Mouse (Mus musculus): ENCODE data around the gene Ubqln4. TPM values are rescaled to one million over a fixed set of nuclear protein-coding genes. Genes with fewer than 3 reads are reported as not detected.

Ubqln4 gene
- polyA plus RNA-seq, 1 experiment from 2014 or later: 89.2 TPM

- H3K9me3 ChIP-seq (ENCODE audit: control insufficient read depth, low read length): no peaks in the 10 kb centered on the region
- no peak overlapping the region for H3K4me3 ChIP-seq (ENCODE audit: low read depth, low read length)
- H3K36me3 ChIP-seq (ENCODE audit: control insufficient read depth, insufficient read depth, low read length): peaks cover 3% of the 10 kb centered on the region; the same call in 1 of the 2 replicates
- H3K9ac ChIP-seq (ENCODE audit: low read length): no peak overlapping the region
- no peaks in the 10 kb centered on the region for H3K27me3 ChIP-seq (ENCODE audit: control insufficient read depth, insufficient read depth, low read length)
- H3K4me2 ChIP-seq (ENCODE audit: low read depth, low read length, severe bottlenecking): no peak overlapping the region
- WGBS: 78% methylated on average over 5 of the region's 5 CpGs
- no peak for ATAC-seq (replicated peaks; ENCODE audit: low FRiP score)
- no peak overlapping the region for H3K27ac ChIP-seq (ENCODE audit: low read depth, low read length)
- no peak for DNase-seq (ENCODE audit: low spot score)
- H3K4me1 ChIP-seq (replicated peaks; ENCODE audit: control insufficient read depth, insufficient read depth, low read length): peaks cover 8% of the 10 kb centered on the region; the same call in 1 of the 2 replicates
Measured at GRCm38 (mm10) chr3:88543651-88544410, 9.7 kb upstream of the Ubqln4 start.

- Histone ChIP-seq H3K4me2 (ENCODE audit: low read depth, low read length, severe bottlenecking) (no peak overlapping the region), H3K27ac (ENCODE audit: low read depth, low read length) (no peak overlapping the region), H3K36me3 (ENCODE audit: control insufficient read depth, insufficient read depth, low read length) (peaks cover 3% of the 10 kb centered on the region; the same call in 1 of the 2 replicates), H3K4me1 (replicated peaks; ENCODE audit: control insufficient read depth, insufficient read depth, low read length) (peaks cover 7% of the 10 kb centered on the region; the same call in 1 of the 2 replicates), H3K9me3 (ENCODE audit: control insufficient read depth, low read length) (no peaks in the 10 kb centered on the region), H3K9ac (ENCODE audit: low read length) (no peak overlapping the region), H3K27me3 (ENCODE audit: control insufficient read depth, insufficient read depth, low read length) (no peaks in the 10 kb centered on the region), H3K4me3 (ENCODE audit: low read depth, low read length) (no peak overlapping the region)
- no peak for ATAC-seq (replicated peaks; ENCODE audit: low FRiP score)
- 29% methylated on average over 5 of the region's 5 CpGs for WGBS
- peak; percentile 65 for DNase-seq (ENCODE audit: low spot score)
Measured at GRCm38 (mm10) chr3:88544514-88544913, 9.0 kb upstream of the Ubqln4 start.

GRCm38 (mm10) chr3:88544955-88545591 lies 8.5 kb upstream of the Ubqln4 start:
- ATAC-seq (replicated peaks; ENCODE audit: low FRiP score) (no peak), DNase-seq (ENCODE audit: low spot score) (no peak)
- H3K36me3 ChIP-seq (ENCODE audit: control insufficient read depth, insufficient read depth, low read length): peaks cover 3% of the 10 kb centered on the region; the same call in 1 of the 2 replicates
- 65% methylated on average over 20 of the region's 20 CpGs for whole genome bisulfite sequencing
- no peaks in the 10 kb centered on the region for H3K9me3 ChIP-seq (ENCODE audit: control insufficient read depth, low read length)
- no peak overlapping the region for H3K27ac ChIP-seq (ENCODE audit: low read depth, low read length)
- H3K4me1 ChIP-seq (replicated peaks; ENCODE audit: control insufficient read depth, insufficient read depth, low read length): peaks cover 3% of the 10 kb centered on the region; the same call in 1 of the 2 replicates
- H3K9ac ChIP-seq (ENCODE audit: low read length): 0 out of 2 replicates have a peak overlapping the region, but pooled peaks have one; percentile 27
- no peak overlapping the region for H3K4me2 ChIP-seq (ENCODE audit: low read depth, low read length, severe bottlenecking)
- no peak overlapping the region for H3K4me3 ChIP-seq (ENCODE audit: low read depth, low read length)
- H3K27me3 ChIP-seq (ENCODE audit: control insufficient read depth, insufficient read depth, low read length): no peaks in the 10 kb centered on the region

GRCm38 (mm10) chr3:88546674-88547418 lies 6.7 kb upstream of the Ubqln4 start:
- DNase-seq (ENCODE audit: low spot score) (peak; percentile 47), ATAC-seq (replicated peaks; ENCODE audit: low FRiP score) (no peak)
- Histone ChIP-seq H3K4me2 (ENCODE audit: low read depth, low read length, severe bottlenecking) (no peak overlapping the region), H3K4me1 (replicated peaks; ENCODE audit: control insufficient read depth, insufficient read depth, low read length) (peaks cover 2% of the 10 kb centered on the region; the same call in 1 of the 2 replicates), H3K27ac (ENCODE audit: low read depth, low read length) (no peak overlapping the region), H3K36me3 (ENCODE audit: control insufficient read depth, insufficient read depth, low read length) (no peaks in the 10 kb centered on the region), H3K4me3 (ENCODE audit: low read depth, low read length) (no peak overlapping the region), H3K9me3 (ENCODE audit: control insufficient read depth, low read length) (no peaks in the 10 kb centered on the region), H3K9ac (ENCODE audit: low read length) (no peak overlapping the region), H3K27me3 (ENCODE audit: control insufficient read depth, insufficient read depth, low read length) (no peaks in the 10 kb centered on the region)
- 78% methylated on average over 6 of the region's 6 CpGs for WGBS

GRCm38 (mm10) chr3:88548180-88548917 lies 5.2 kb upstream of the Ubqln4 start, which contains the start of gene Rab25:
Gene Rab25, minus strand, starts transcription at chr3:88548300.
- Histone ChIP-seq H3K36me3 (ENCODE audit: control insufficient read depth, insufficient read depth, low read length) (no peaks in the 10 kb centered on the region), H3K9me3 (ENCODE audit: control insufficient read depth, low read length) (no peaks in the 10 kb centered on the region), H3K4me3 (ENCODE audit: low read depth, low read length) (no peak within 1 kb of the TSS), H3K27me3 (ENCODE audit: control insufficient read depth, insufficient read depth, low read length) (no peaks in the 10 kb centered on the region), H3K27ac (ENCODE audit: low read depth, low read length) (no peak within 1 kb of the TSS), H3K9ac (ENCODE audit: low read length) (no peak within 1 kb of the TSS), H3K4me1 (replicated peaks; ENCODE audit: control insufficient read depth, insufficient read depth, low read length) (peaks cover 3% of the 10 kb centered on the region; the same call in 1 of the 2 replicates), H3K4me2 (ENCODE audit: low read depth, low read length, severe bottlenecking) (no peak within 1 kb of the TSS)
- 52% methylated on average over 18 of the region's 18 CpGs for WGBS
- DNase-seq (ENCODE audit: low spot score) (no peak), ATAC-seq (replicated peaks; ENCODE audit: low FRiP score) (no peak)

GRCm38 (mm10) chr3:88551586-88551985 lies 2.0 kb upstream of the Ubqln4 start:
- WGBS: 82% methylated on average over 4 of the region's 4 CpGs
- H3K9me3 ChIP-seq (ENCODE audit: control insufficient read depth, low read length): no peaks in the 10 kb centered on the region
- no peaks in the 10 kb centered on the region for H3K27me3 ChIP-seq (ENCODE audit: control insufficient read depth, insufficient read depth, low read length)
- H3K9ac ChIP-seq (ENCODE audit: low read length): no peak overlapping the region; the same call in 1 of the 2 replicates
- peak overlapping the region; percentile 84 for H3K4me3 ChIP-seq (ENCODE audit: low read depth, low read length)
- no peak for ATAC-seq (replicated peaks; ENCODE audit: low FRiP score)
- peak; percentile 42 for DNase-seq (ENCODE audit: low spot score)
- peaks cover 8% of the 10 kb centered on the region; the same call in 1 of the 2 replicates for H3K36me3 ChIP-seq (ENCODE audit: control insufficient read depth, insufficient read depth, low read length)
- no peak overlapping the region for H3K27ac ChIP-seq (ENCODE audit: low read depth, low read length)
- peaks cover 6% of the 10 kb centered on the region; the same call in 1 of the 2 replicates for H3K4me1 ChIP-seq (replicated peaks; ENCODE audit: control insufficient read depth, insufficient read depth, low read length)
- peak overlapping the region; percentile 83; the same call in 1 of the 2 replicates for H3K4me2 ChIP-seq (ENCODE audit: low read depth, low read length, severe bottlenecking)

GRCm38 (mm10) chr3:88552082-88552645 lies 1.4 kb upstream of the Ubqln4 start:
- H3K4me1 ChIP-seq (replicated peaks; ENCODE audit: control insufficient read depth, insufficient read depth, low read length): peaks cover 6% of the 10 kb centered on the region; the same call in 1 of the 2 replicates
- 24% methylated on average over 16 of the region's 16 CpGs for WGBS

More at GRCm38 (mm10) chr3:88552082-88552645, 1.4 kb upstream of the Ubqln4 start:
- ATAC-seq (replicated peaks; ENCODE audit: low FRiP score) (no peak), DNase-seq (ENCODE audit: low spot score) (no peak)
- no peaks in the 10 kb centered on the region for H3K9me3 ChIP-seq (ENCODE audit: control insufficient read depth, low read length)
- peaks cover 11% of the 10 kb centered on the region for H3K36me3 ChIP-seq (ENCODE audit: control insufficient read depth, insufficient read depth, low read length)
- H3K4me2 ChIP-seq (ENCODE audit: low read depth, low read length, severe bottlenecking): peak overlapping the region; percentile 83
- H3K27me3 ChIP-seq (ENCODE audit: control insufficient read depth, insufficient read depth, low read length): no peaks in the 10 kb centered on the region
- H3K9ac ChIP-seq (ENCODE audit: low read length): peak overlapping the region; percentile 74
- H3K27ac ChIP-seq (ENCODE audit: low read depth, low read length): peak overlapping the region; percentile 38; the same call in 1 of the 2 replicates
- H3K4me3 ChIP-seq (ENCODE audit: low read depth, low read length): peak overlapping the region; percentile 84

All from forebrain, embryonic 11.5 days (tissue).